Mouse (Mus musculus) G1E (cell line): Measurements from ENCODE around the gene March1.

Experiments used
- CTCF ChIP-seq: IDR thresholded peaks from 2 replicates; pipeline ENCODE4 v1.5.1; 2012; ENCODE audit warnings: low read depth, low read length, inconsistent platforms, mixed read lengths
- GATA1 ChIP-seq: IDR thresholded peaks from 2 replicates; pipeline ENCODE4 v1.6.1; 2012; ENCODE audit warnings: borderline replicate concordance, low read length, inconsistent platforms, mixed read lengths
- GATA2 ChIP-seq: IDR thresholded peaks from 2 replicates; pipeline ENCODE4 v1.6.1; 2012; ENCODE audit warnings: low read depth, low read length, inconsistent platforms, borderline replicate concordance
- POLR2AphosphoS5 ChIP-seq: IDR thresholded peaks from 2 replicates; pipeline ENCODE4 v1.6.1; 2012; ENCODE audit warnings: low read depth, low read length, inconsistent platforms; ENCODE audit not compliant: insufficient replicate concordance

GRCm38 (mm10) chr8:66488556-66488955, 870.9 kb downstream of the March1 start:
- TF ChIP-seq GATA1 (no peak), CTCF (no peak), POLR2AphosphoS5 (no peak), GATA2 (no peak)
